Mouse (Mus musculus) intestine, postnatal 0 days (tissue): ENCODE results near the gene Gm29776. TPM values are rescaled to one million over a fixed set of nuclear protein-coding genes. Genes with fewer than 3 reads are reported as not detected.

ENCODE experiments used
- ATAC-seq: fragments of 200-750 bp; cut with Nextera tagmentation; 2 replicates; pipeline ENCODE4 v1.8.0; 2017; ENCODE audit warnings: mild to moderate bottlenecking, moderate TSS enrichment, moderate library complexity
- H3K27ac ChIP-seq: fragments of 300-500 bp; sonication (generic); 2 replicates; pipeline ENCODE4 v1.5.1; 2014; ENCODE audit warnings: mild to moderate bottlenecking, low read depth, low read length, moderate library complexity
- H3K27me3 ChIP-seq: fragments of 300-500 bp; sonication (generic); replicated peaks from 2 replicates; pipeline ENCODE4 v1.6.1; 2014; ENCODE audit warnings: low read length, mixed read lengths; ENCODE audit not compliant: control insufficient read depth, insufficient read depth
- H3K36me3 ChIP-seq: fragments of 300-500 bp; sonication (generic); 2 replicates; pipeline ENCODE4 v1.6.1; 2014; ENCODE audit warnings: mild to moderate bottlenecking, moderate library complexity; ENCODE audit not compliant: control insufficient read depth, insufficient read depth
- H3K4me1 ChIP-seq: fragments of 300-500 bp; sonication (generic); replicated peaks from 2 replicates; pipeline ENCODE4 v1.6.1; 2014; ENCODE audit warnings: antibody characterized with exemption, low read length, mixed read lengths; ENCODE audit not compliant: control insufficient read depth, insufficient read depth
- H3K4me2 ChIP-seq: fragments of 300-500 bp; sonication (generic); replicated peaks from 2 replicates; pipeline ENCODE4 v1.6.1; 2014; ENCODE audit warnings: low read depth, mild to moderate bottlenecking, moderate library complexity
- H3K4me3 ChIP-seq: fragments of 300-500 bp; sonication (generic); 2 replicates; pipeline ENCODE4 v1.5.1; 2014; ENCODE audit warnings: low read depth, low read length
- H3K9ac ChIP-seq: fragments of 300-500 bp; sonication (generic); 2 replicates; pipeline ENCODE4 v1.6.1; 2014; ENCODE audit warnings: mild to moderate bottlenecking, low read depth, low read length
- H3K9me3 ChIP-seq: fragments of 300-500 bp; sonication (generic); 2 replicates; pipeline ENCODE4 v1.6.1; 2016; ENCODE audit warnings: mixed run types; ENCODE audit not compliant: control insufficient read depth
- CTCF ChIP-seq: sonication (generic); IDR thresholded peaks from 2 replicates; pipeline ENCODE4 v1.5.1; 2016; ENCODE audit warnings: low read depth, mild to moderate bottlenecking, control low read depth, antibody characterized with exemption, moderate library complexity
- WGBS: fragments of 180-500 bp; shearing (Covaris S2); extraction: QIAGEN DNeasy Blood & Tissue Kit; methylation state at CpG from one replicate; pipeline ENCODE4 v1.1.7; 2014; 5-methylcytosine and 5-hydroxymethylcytosine counted together
- polyA plus RNA-seq: library from polyadenylated mRNA; unstranded; fragments of >200 nt; fragmentation: Nextera tagmentation; extraction: Ambion mirVana; gene quantifications from 2 replicates; pipeline ENCODE4 v1.2.1, GENCODE M21; 2015

Gm29776 gene
- polyA plus RNA-seq, 1 experiment from 2014 or later = not detected

DNA sequence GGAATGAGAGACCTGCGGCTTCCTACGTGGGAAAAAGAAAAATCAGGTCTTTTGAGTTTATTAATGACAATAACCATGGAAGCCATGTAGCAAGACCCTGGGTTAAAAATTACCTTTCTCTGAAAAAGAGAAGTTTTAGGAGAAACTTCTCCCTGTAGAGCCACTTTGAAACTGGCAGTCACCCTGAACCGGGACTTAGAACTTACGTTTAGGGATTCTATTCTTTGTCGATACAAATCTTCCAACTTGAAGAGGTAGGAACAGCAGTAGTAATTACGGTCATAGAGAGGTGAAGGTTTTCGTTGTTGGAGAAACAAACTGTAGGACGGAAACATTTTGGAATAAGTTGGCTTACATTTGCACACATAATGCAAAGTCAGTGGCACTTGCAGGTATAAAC, 11.4 kb downstream of the Gm29776 start:
- H3K27me3 ChIP-seq = no peaks in the 10 kb centered on the region
- H3K36me3 ChIP-seq = peaks cover 27% of the 10 kb centered on the region
- H3K27ac ChIP-seq = peak overlapping the region; percentile 70
- H3K4me3 ChIP-seq = peak overlapping the region; percentile 70
- TF ChIP-seq CTCF = no peak
- peak overlapping the region; percentile 66 for H3K4me2 ChIP-seq
- no peaks in the 10 kb centered on the region for H3K9me3 ChIP-seq
- WGBS = 1% methylated on average over 8 of the region's 8 CpGs
- ATAC-seq = no peak
- H3K9ac ChIP-seq = peak overlapping the region; percentile 71
- peaks cover 6% of the 10 kb centered on the region for H3K4me1 ChIP-seq

DNA sequence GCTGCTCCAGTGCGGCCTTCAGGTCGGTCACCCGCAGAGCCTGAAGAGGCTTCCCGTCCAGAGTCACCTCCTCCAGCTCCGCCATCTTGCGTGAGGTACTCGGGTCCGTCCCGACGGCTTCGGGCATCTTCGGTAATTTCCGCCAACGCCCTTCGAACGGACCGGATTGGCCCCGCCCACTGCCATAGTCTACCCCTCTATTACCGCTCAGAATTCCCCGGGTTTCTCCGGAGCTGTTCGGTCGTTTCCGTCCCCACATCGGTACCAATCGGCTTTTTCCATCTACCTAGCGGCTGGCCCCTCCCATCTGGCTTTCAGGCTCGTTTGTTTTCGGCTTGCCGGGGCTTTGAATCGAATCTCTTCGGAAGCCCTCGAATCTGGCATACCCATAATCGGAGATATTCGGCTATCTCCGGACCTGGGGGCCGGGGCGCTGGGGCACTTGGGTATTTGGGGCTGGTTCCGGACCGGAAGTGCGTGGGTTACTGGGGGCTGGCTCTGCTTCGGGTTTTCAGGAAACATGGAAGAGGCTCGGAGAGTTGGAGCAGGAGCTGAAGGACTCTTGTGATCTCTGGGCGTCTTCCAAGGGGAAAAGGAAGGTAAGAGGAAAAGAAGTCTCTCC, 12.0 kb downstream of the Gm29776 start, which contains the start of gene Acin1:
Acin1 (minus strand) TSS at position 410 of the 622 bp plus-strand sequence.
- Histone ChIP-seq H3K4me2 (peak within 1 kb of the TSS; percentile 72), H3K27me3 (no peaks in the 10 kb centered on the region), H3K9me3 (no peaks in the 10 kb centered on the region), H3K36me3 (peaks cover 33% of the 10 kb centered on the region), H3K4me3 (peak within 1 kb of the TSS; percentile 70), H3K9ac (peak within 1 kb of the TSS; percentile 75), H3K27ac (peak within 1 kb of the TSS; percentile 92), H3K4me1 (peaks cover 6% of the 10 kb centered on the region)
- peak; percentile 97 for ATAC-seq
- under 1% methylated on average over 44 of the region's 44 CpGs for WGBS
- no peak for TF ChIP-seq CTCF

- H3K4me2 ChIP-seq = peak within 1 kb of the TSS; percentile 72
- ATAC-seq = peak; percentile 73
- peak within 1 kb of the TSS; percentile 92 for H3K27ac ChIP-seq
- H3K36me3 ChIP-seq = peaks cover 33% of the 10 kb centered on the region
- peak within 1 kb of the TSS; percentile 70 for H3K4me3 ChIP-seq
- no peaks in the 10 kb centered on the region for H3K27me3 ChIP-seq
- peak; percentile 61 for TF ChIP-seq CTCF
- H3K9me3 ChIP-seq = no peaks in the 10 kb centered on the region
- H3K4me1 ChIP-seq = peaks cover 6% of the 10 kb centered on the region
- H3K9ac ChIP-seq = peak within 1 kb of the TSS; percentile 75
- under 1% methylated on average over 41 of the region's 41 CpGs for WGBS
Observed at GRCm38 (mm10) chr14:54686063-54686521, 12.5 kb downstream of the Gm29776 start, which contains the start of gene 1700123O20Rik. 1700123O20Rik (plus strand) TSS chr14:54686216.

DNA sequence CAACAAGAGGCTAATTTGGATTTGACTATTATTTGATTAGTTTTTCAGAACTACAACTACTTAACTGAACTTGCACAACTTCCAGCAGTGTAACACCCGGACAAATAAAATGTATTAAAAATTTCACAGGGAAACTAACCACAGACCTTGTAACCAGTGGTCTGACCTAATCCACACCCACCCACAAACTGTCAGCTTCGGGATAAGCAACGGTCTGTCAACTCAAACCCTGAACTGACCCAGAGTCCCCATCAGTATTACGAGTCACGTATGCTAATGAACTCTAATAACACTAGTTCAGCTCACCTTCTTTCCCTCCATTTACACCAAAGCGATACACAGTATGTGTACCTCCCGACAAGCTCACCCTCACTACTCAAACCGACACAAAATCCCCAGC, 13.2 kb downstream of the Gm29776 start:
- peak overlapping the region; percentile 75 for H3K9ac ChIP-seq
- ATAC-seq = no peak

GRCm38 (mm10) chr14:54682396-54682795, 16.2 kb downstream of the Gm29776 start:
- peaks cover 37% of the 10 kb centered on the region for H3K36me3 ChIP-seq
- WGBS = 84% methylated on average over 3 of the region's 3 CpGs

More for the DNA sequence above, 13.2 kb downstream of the Gm29776 start:
- WGBS = 6% methylated on average over 8 of the region's 8 CpGs
- no peaks in the 10 kb centered on the region for H3K27me3 ChIP-seq
- H3K9me3 ChIP-seq = no peaks in the 10 kb centered on the region
- no peak for TF ChIP-seq CTCF
- no peak overlapping the region for H3K27ac ChIP-seq
- peak overlapping the region; percentile 70 for H3K4me3 ChIP-seq
- H3K36me3 ChIP-seq = peaks cover 27% of the 10 kb centered on the region
- peak overlapping the region; percentile 72 for H3K4me2 ChIP-seq
- peaks cover 6% of the 10 kb centered on the region for H3K4me1 ChIP-seq

DNA sequence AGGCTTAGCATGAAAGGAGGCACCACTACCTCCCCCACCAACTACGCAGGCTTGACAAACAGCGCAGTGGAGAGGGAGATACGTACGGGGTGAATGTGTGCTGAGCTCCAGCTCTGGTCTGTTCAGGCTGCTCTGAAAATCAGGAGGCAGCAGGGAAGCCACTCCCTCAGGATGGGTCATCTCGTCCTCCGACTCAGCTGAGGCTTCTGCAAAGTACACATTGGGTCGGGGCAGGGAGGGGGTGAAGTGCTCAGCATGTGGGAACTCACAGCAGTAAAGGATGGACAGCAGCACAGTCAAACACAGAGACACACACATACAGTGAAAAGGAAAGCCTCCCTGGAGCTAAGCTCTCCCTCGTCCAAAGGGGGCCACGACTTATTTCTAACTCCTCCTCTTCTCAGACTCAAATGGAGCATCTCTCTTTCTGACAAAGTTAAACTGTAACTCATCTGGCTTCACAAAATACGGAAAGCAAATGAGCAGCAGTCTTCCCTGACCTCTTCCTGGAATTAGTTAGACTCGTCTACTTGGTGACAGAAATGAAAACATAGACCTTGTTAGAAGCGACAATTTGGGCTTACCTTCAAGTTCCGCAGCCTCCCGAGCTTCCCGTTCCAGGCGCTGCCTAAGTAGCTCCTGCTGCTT, 19.9 kb downstream of the Gm29776 start:
- Histone ChIP-seq H3K9me3 (no peaks in the 10 kb centered on the region), H3K9ac (no peak overlapping the region), H3K4me1 (no peaks in the 10 kb centered on the region), H3K27me3 (no peaks in the 10 kb centered on the region), H3K36me3 (peaks cover 66% of the 10 kb centered on the region), H3K27ac (no peak overlapping the region), H3K4me2 (no peak overlapping the region), H3K4me3 (no peak overlapping the region)
- no peak for TF ChIP-seq CTCF
- ATAC-seq = no peak
- 67% methylated on average over 16 of the region's 16 CpGs for WGBS

More at GRCm38 (mm10) chr14:54682396-54682795, 16.2 kb downstream of the Gm29776 start:
- no peak overlapping the region for H3K27ac ChIP-seq
- H3K4me2 ChIP-seq = no peak overlapping the region
- H3K9me3 ChIP-seq = no peaks in the 10 kb centered on the region
- TF ChIP-seq CTCF = no peak
- H3K9ac ChIP-seq = no peak overlapping the region
- no peaks in the 10 kb centered on the region for H3K27me3 ChIP-seq
- no peak for ATAC-seq
- H3K4me1 ChIP-seq = no peaks in the 10 kb centered on the region
- no peak overlapping the region for H3K4me3 ChIP-seq
